Mouse (Mus musculus): ENCODE measurements around the gene Sh2b3. TPM values are rescaled to one million over a fixed set of nuclear protein-coding genes. Genes with fewer than 3 reads are reported as not detected.

Sh2b3 gene
- polyA plus RNA-seq, 1 experiment from 2014 or later, result 5.2 TPM

- no peak for ATAC-seq
- H3K4me1 ChIP-seq (ENCODE audit: control insufficient read depth, insufficient read depth, low read depth, low read length), result no peaks in the 10 kb centered on the region
- WGBS, result 75% methylated on average over 3 of the region's 3 CpGs
- H3K36me3 ChIP-seq (ENCODE audit: control insufficient read depth, insufficient read depth, low read length), result peaks cover 30% of the 10 kb centered on the region
- H3K27me3 ChIP-seq (replicated peaks; ENCODE audit: control insufficient read depth, insufficient read depth, low read length), result no peaks in the 10 kb centered on the region
- no peak overlapping the region for H3K9ac ChIP-seq (ENCODE audit: low read depth, low read length)
- H3K4me3 ChIP-seq (ENCODE audit: low read length), result no peak overlapping the region
- H3K9me3 ChIP-seq (ENCODE audit: control insufficient read depth, low read length), result no peaks in the 10 kb centered on the region
- H3K4me2 ChIP-seq (ENCODE audit: low read length), result no peak overlapping the region
- no peak overlapping the region for H3K27ac ChIP-seq (ENCODE audit: low read depth, low read length)
These were observed 41.6 kb downstream of the Sh2b3 start for GRCm38 (mm10) chr5:121795800-121796199.

- WGBS, result 87% methylated on average over 5 of the region's 5 CpGs
These were observed 46.4 kb downstream of the Sh2b3 start for GRCm38 (mm10) chr5:121791026-121791425.

DNA sequence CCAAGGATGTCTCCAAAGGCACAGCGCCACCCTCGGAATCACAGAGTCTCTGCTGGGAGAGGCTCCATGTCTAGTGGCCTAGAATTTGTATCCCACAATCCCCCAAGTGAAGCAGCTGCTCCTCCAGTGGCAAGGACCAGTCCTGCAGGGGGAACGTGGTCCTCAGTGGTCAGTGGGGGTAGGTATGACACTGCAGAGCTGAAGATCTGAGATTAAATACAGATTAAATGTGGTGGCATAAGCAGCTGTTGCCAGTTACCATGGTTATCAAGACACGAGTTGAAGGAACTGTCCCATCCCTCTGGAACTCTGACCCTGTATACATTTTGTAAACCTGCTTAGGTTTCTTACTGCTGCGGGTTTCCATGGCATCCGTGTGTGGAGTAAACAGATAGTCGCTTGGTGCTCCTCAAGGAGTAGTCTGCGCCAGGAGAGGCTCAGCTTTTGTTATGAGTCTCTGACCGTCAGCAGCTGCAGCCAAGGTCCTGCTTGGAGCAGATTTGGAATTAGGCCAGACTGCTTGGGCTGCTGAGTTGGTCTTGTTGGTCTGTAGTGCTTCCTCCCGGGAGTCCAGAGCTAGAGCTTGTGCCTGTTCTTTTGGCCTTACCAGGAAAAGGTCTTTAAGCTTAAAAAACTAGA, 53.5 kb downstream of the Sh2b3 start:
- Histone ChIP-seq H3K4me3 (ENCODE audit: low read length) (no peak overlapping the region), H3K36me3 (ENCODE audit: control insufficient read depth, insufficient read depth, low read length) (peaks cover 21% of the 10 kb centered on the region), H3K9me3 (ENCODE audit: control insufficient read depth, low read length) (no peaks in the 10 kb centered on the region), H3K4me2 (ENCODE audit: low read length) (no peak overlapping the region; the same call in 1 of the 2 replicates), H3K9ac (ENCODE audit: low read depth, low read length) (no peak overlapping the region), H3K27ac (ENCODE audit: low read depth, low read length) (peak overlapping the region; percentile 52), H3K27me3 (replicated peaks; ENCODE audit: control insufficient read depth, insufficient read depth, low read length) (no peaks in the 10 kb centered on the region), H3K4me1 (ENCODE audit: control insufficient read depth, insufficient read depth, low read depth, low read length) (peaks cover 8% of the 10 kb centered on the region)
- WGBS, result 50% methylated on average over 10 of the region's 10 CpGs
- ATAC-seq, result 0 out of 2 replicates have a peak, but pooled peaks have one; percentile 64

More at GRCm38 (mm10) chr5:121791026-121791425, 46.4 kb downstream of the Sh2b3 start:
- no peak overlapping the region for H3K9ac ChIP-seq (ENCODE audit: low read depth, low read length)
- H3K27me3 ChIP-seq (replicated peaks; ENCODE audit: control insufficient read depth, insufficient read depth, low read length), result no peaks in the 10 kb centered on the region
- no peaks in the 10 kb centered on the region for H3K9me3 ChIP-seq (ENCODE audit: control insufficient read depth, low read length)
- no peak overlapping the region for H3K4me3 ChIP-seq (ENCODE audit: low read length)
- H3K4me1 ChIP-seq (ENCODE audit: control insufficient read depth, insufficient read depth, low read depth, low read length), result no peaks in the 10 kb centered on the region
- no peak overlapping the region for H3K4me2 ChIP-seq (ENCODE audit: low read length)
- peaks cover 15% of the 10 kb centered on the region for H3K36me3 ChIP-seq (ENCODE audit: control insufficient read depth, insufficient read depth, low read length)
- ATAC-seq, result no peak
- no peak overlapping the region for H3K27ac ChIP-seq (ENCODE audit: low read depth, low read length)

DNA sequence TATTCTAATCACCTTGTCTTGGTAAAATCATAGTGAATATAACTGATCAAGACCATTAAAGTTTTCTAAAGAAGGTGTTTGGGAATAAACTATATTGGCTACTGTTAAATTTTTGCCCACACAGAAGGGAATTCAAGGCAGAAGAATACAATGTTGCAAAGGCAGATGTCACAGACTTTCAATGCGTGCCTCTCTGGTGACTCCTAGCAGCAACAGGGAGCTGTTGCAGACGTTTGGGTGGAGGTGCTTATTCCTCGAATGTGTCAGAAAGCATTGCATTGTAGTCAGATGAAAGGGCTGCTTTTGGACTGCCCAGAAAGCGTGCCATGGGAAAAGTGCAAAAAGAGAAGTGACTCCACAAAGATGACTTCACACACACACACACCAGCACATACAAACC, 55.0 kb downstream of the Sh2b3 start:
- no peak overlapping the region for H3K27ac ChIP-seq (ENCODE audit: low read depth, low read length)
- ATAC-seq, result no peak
- H3K9me3 ChIP-seq (ENCODE audit: control insufficient read depth, low read length), result no peaks in the 10 kb centered on the region
- no peak overlapping the region for H3K4me3 ChIP-seq (ENCODE audit: low read length)
- H3K4me1 ChIP-seq (ENCODE audit: control insufficient read depth, insufficient read depth, low read depth, low read length), result peaks cover 8% of the 10 kb centered on the region
- no peak overlapping the region for H3K4me2 ChIP-seq (ENCODE audit: low read length)
- H3K36me3 ChIP-seq (ENCODE audit: control insufficient read depth, insufficient read depth, low read length), result peaks cover 24% of the 10 kb centered on the region
- H3K27me3 ChIP-seq (replicated peaks; ENCODE audit: control insufficient read depth, insufficient read depth, low read length), result no peaks in the 10 kb centered on the region
- WGBS, result 43% methylated on average over 4 of the region's 4 CpGs
- no peak overlapping the region for H3K9ac ChIP-seq (ENCODE audit: low read depth, low read length)

DNA sequence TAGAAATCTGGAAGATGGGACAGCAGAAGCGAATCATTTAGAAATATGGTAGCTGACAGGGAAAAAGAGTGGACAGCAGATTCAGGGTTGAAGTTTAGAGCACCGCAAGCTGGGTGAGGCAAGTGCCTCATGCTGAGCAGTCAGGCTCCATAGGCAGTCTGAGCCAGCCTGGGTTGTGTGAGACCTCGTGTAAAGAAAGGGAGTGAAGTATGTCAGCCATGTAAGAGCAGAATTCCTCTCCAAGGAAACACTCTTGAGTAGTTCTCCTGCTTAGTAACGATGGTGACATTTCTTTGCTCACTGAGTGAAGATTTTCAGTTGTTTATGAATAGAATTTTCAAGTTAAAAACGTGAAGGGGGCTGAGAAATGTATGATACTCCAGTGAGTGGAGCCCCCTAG, 57.3 kb downstream of the Sh2b3 start:
- H3K27me3 ChIP-seq (replicated peaks; ENCODE audit: control insufficient read depth, insufficient read depth, low read length), result no peaks in the 10 kb centered on the region
- no peak overlapping the region for H3K9ac ChIP-seq (ENCODE audit: low read depth, low read length)
- no peaks in the 10 kb centered on the region for H3K9me3 ChIP-seq (ENCODE audit: control insufficient read depth, low read length)
- no peak overlapping the region for H3K4me2 ChIP-seq (ENCODE audit: low read length)
- H3K27ac ChIP-seq (ENCODE audit: low read depth, low read length), result no peak overlapping the region
- WGBS, result 73% methylated on average over 5 of the region's 5 CpGs
- H3K4me3 ChIP-seq (ENCODE audit: low read length), result no peak overlapping the region
- peaks cover 10% of the 10 kb centered on the region for H3K36me3 ChIP-seq (ENCODE audit: control insufficient read depth, insufficient read depth, low read length)
- ATAC-seq, result no peak
- H3K4me1 ChIP-seq (ENCODE audit: control insufficient read depth, insufficient read depth, low read depth, low read length), result peaks cover 8% of the 10 kb centered on the region

GRCm38 (mm10) chr5:121778485-121779119, 58.8 kb downstream of the Sh2b3 start:
- Histone ChIP-seq H3K4me3 (ENCODE audit: low read length) (no peak overlapping the region), H3K9me3 (ENCODE audit: control insufficient read depth, low read length) (no peaks in the 10 kb centered on the region), H3K4me2 (ENCODE audit: low read length) (no peak overlapping the region), H3K9ac (ENCODE audit: low read depth, low read length) (no peak overlapping the region), H3K27ac (ENCODE audit: low read depth, low read length) (no peak overlapping the region), H3K4me1 (ENCODE audit: control insufficient read depth, insufficient read depth, low read depth, low read length) (peaks cover under 1% of the 10 kb centered on the region; the same call in 1 of the 2 replicates), H3K27me3 (replicated peaks; ENCODE audit: control insufficient read depth, insufficient read depth, low read length) (no peaks in the 10 kb centered on the region), H3K36me3 (ENCODE audit: control insufficient read depth, insufficient read depth, low read length) (peaks cover 10% of the 10 kb centered on the region; the same call in 1 of the 2 replicates)
- ATAC-seq, result peak; percentile 45; the same call in 1 of the 2 replicates
- 42% methylated on average over 7 of the region's 7 CpGs for WGBS

GRCm38 (mm10) chr5:121771611-121772010, 65.8 kb downstream of the Sh2b3 start:
- no peak for ATAC-seq
- Histone ChIP-seq H3K9me3 (ENCODE audit: control insufficient read depth, low read length) (no peaks in the 10 kb centered on the region), H3K9ac (ENCODE audit: low read depth, low read length) (no peak overlapping the region), H3K4me3 (ENCODE audit: low read length) (no peak overlapping the region), H3K36me3 (ENCODE audit: control insufficient read depth, insufficient read depth, low read length) (peaks cover 7% of the 10 kb centered on the region; the same call in 1 of the 2 replicates), H3K4me2 (ENCODE audit: low read length) (no peak overlapping the region), H3K27me3 (replicated peaks; ENCODE audit: control insufficient read depth, insufficient read depth, low read length) (no peaks in the 10 kb centered on the region), H3K4me1 (ENCODE audit: control insufficient read depth, insufficient read depth, low read depth, low read length) (no peaks in the 10 kb centered on the region), H3K27ac (ENCODE audit: low read depth, low read length) (no peak overlapping the region)
- WGBS, result 94% methylated on average over 3 of the region's 3 CpGs

GRCm38 (mm10) chr5:121769827-121770226, 67.6 kb downstream of the Sh2b3 start:
- Histone ChIP-seq H3K36me3 (ENCODE audit: control insufficient read depth, insufficient read depth, low read length) (peaks cover 7% of the 10 kb centered on the region; the same call in 1 of the 2 replicates), H3K4me2 (ENCODE audit: low read length) (no peak overlapping the region), H3K9ac (ENCODE audit: low read depth, low read length) (no peak overlapping the region), H3K4me3 (ENCODE audit: low read length) (no peak overlapping the region), H3K4me1 (ENCODE audit: control insufficient read depth, insufficient read depth, low read depth, low read length) (no peaks in the 10 kb centered on the region), H3K27me3 (replicated peaks; ENCODE audit: control insufficient read depth, insufficient read depth, low read length) (no peaks in the 10 kb centered on the region), H3K27ac (ENCODE audit: low read depth, low read length) (no peak overlapping the region), H3K9me3 (ENCODE audit: control insufficient read depth, low read length) (no peaks in the 10 kb centered on the region)
- 77% methylated on average over 7 of the region's 7 CpGs for WGBS
- ATAC-seq, result no peak

GRCm38 (mm10) chr5:121767564-121767963, 69.9 kb downstream of the Sh2b3 start:
- no peaks in the 10 kb centered on the region for H3K4me1 ChIP-seq (ENCODE audit: control insufficient read depth, insufficient read depth, low read depth, low read length)
- H3K4me3 ChIP-seq (ENCODE audit: low read length), result no peak overlapping the region
- no peak overlapping the region for H3K4me2 ChIP-seq (ENCODE audit: low read length)
- no peak overlapping the region for H3K9ac ChIP-seq (ENCODE audit: low read depth, low read length)
- H3K27me3 ChIP-seq (replicated peaks; ENCODE audit: control insufficient read depth, insufficient read depth, low read length), result no peaks in the 10 kb centered on the region
- H3K9me3 ChIP-seq (ENCODE audit: control insufficient read depth, low read length), result no peaks in the 10 kb centered on the region
- ATAC-seq, result no peak
- H3K27ac ChIP-seq (ENCODE audit: low read depth, low read length), result no peak overlapping the region
- 72% methylated on average over 2 of the region's 2 CpGs for WGBS
- H3K36me3 ChIP-seq (ENCODE audit: control insufficient read depth, insufficient read depth, low read length), result peaks cover 2% of the 10 kb centered on the region; the same call in 1 of the 2 replicates
